Mouse (Mus musculus) testis, adult 2 months (tissue): Measurements from ENCODE around the gene Setd4.

Experiments
- CTCF ChIP-seq: fragments of 200-500 bp; IDR thresholded peaks from 2 replicates; pipeline ENCODE4 v1.5.1; 2012; ENCODE audit warnings: low read depth, mild to moderate bottlenecking, inconsistent platforms, low read length, moderate library complexity; ENCODE audit not compliant: control insufficient read depth, insufficient read depth, insufficient replicate concordance
- POLR2A ChIP-seq: fragments of 200-500 bp; IDR thresholded peaks from 2 replicates; pipeline ENCODE4 v1.6.1; 2012; ENCODE audit warnings: low read depth, mild to moderate bottlenecking, inconsistent platforms, low read length, moderate library complexity; ENCODE audit not compliant: control insufficient read depth

- no peak for TF ChIP-seq CTCF
- no peak for TF ChIP-seq POLR2A
Observed at GRCm38 (mm10) chr16:93586382-93586781, 17.5 kb downstream of the Setd4 start.
